Mouse (Mus musculus) CH12.LX (cell line): ENCODE results near the gene Fam228b. TPM values are rescaled to one million over a fixed set of nuclear protein-coding genes. Genes with fewer than 3 reads are reported as not detected.

Experiments
- DNase-seq: peaks from one replicate; pipeline ENCODE4 v3.0.0-alpha.2; 2013; ENCODE audit errors: extremely low read depth
- H3K27ac ChIP-seq: 2 replicates; pipeline ENCODE4 v1.5.1; 2012; ENCODE audit warnings: low read depth, mild to moderate bottlenecking, control low read depth, moderate library complexity; ENCODE audit not compliant: insufficient read depth
- H3K27me3 ChIP-seq: replicated peaks from 2 replicates; pipeline ENCODE3; 2012; ENCODE audit warnings: inconsistent platforms
- H3K36me3 ChIP-seq, 2 experiments: replicated peaks in 1 of 2; 2 replicates each; pipeline versions ENCODE3 to v1.6.1; 2012; ENCODE audit warnings: inconsistent platforms in 1 of 2, low read length in 1 of 2, mild to moderate bottlenecking in 1 of 2, mixed read lengths in 1 of 2, moderate library complexity in 1 of 2; ENCODE audit not compliant: control insufficient read depth in 1 of 2, insufficient read depth in 1 of 2
- H3K4me1 ChIP-seq, 2 experiments: 2 replicates each; pipeline ENCODE4 v1.6.1; 2012; ENCODE audit warnings: inconsistent platforms in 1 of 2, moderate library complexity in 1 of 2; ENCODE audit not compliant: insufficient read depth in 2 of 2, control insufficient read depth in 1 of 2
- H3K4me2 ChIP-seq: 2 replicates; pipeline ENCODE4 v1.6.1; 2012; ENCODE audit warnings: low read depth, mild to moderate bottlenecking, control low read depth; ENCODE audit not compliant: poor library complexity, insufficient read depth, severe bottlenecking
- H3K4me3 ChIP-seq, 3 experiments: fragments of 150-350 bp in 1 of 3; sonication (generic) in 1 of 3; replicated peaks in 1 of 3; 2 replicates each; pipeline versions ENCODE3 to v1.5.1; 2011 to 2012; ENCODE audit warnings: low read depth in 2 of 3, low read length in 2 of 3, mild to moderate bottlenecking in 2 of 3, moderate library complexity in 2 of 3, control low read depth in 1 of 3, improper control_type of control experiment in 1 of 3, inconsistent platforms in 1 of 3, mixed read lengths in 1 of 3; ENCODE audit not compliant: poor library complexity in 1 of 3
- H3K79me2 ChIP-seq: replicated peaks from 2 replicates; pipeline ENCODE4 v1.6.1; 2012; ENCODE audit warnings: mild to moderate bottlenecking, moderate library complexity; ENCODE audit not compliant: control insufficient read depth, poor library complexity, insufficient read depth, severe bottlenecking; ENCODE audit errors: extremely low read depth
- H3K9ac ChIP-seq: 2 replicates; pipeline ENCODE4 v1.6.1; 2012; ENCODE audit warnings: low read depth, mild to moderate bottlenecking, control low read depth, moderate library complexity; ENCODE audit not compliant: insufficient read depth
- H3K9me3 ChIP-seq: replicated peaks from 2 replicates; pipeline ENCODE3; 2012; ENCODE audit warnings: low read length, inconsistent platforms, mixed read lengths
- CHD1 ChIP-seq: IDR thresholded peaks from 2 replicates; pipeline ENCODE4 v1.6.1; 2012; ENCODE audit warnings: low read depth, low read length, improper control_type of control experiment, inconsistent platforms
- CHD2 ChIP-seq: IDR thresholded peaks from 2 replicates; pipeline ENCODE4 v1.6.1; 2011; ENCODE audit warnings: low read length, improper control_type of control experiment
- CTCF ChIP-seq, 2 experiments: IDR thresholded peaks in 1 of 2; conservative IDR thresholded peaks in 1 of 2; 2 replicates each; pipeline ENCODE4 v1.5.1; 2011 to 2012; ENCODE audit warnings: low read depth in 2 of 2, low read length in 2 of 2, improper control_type of control experiment in 1 of 2, inconsistent platforms in 1 of 2, mild to moderate bottlenecking in 1 of 2, moderate library complexity in 1 of 2
- E2F4 ChIP-seq: IDR thresholded peaks from 2 replicates; pipeline ENCODE4 v1.6.1; 2011; ENCODE audit warnings: low read depth, low read length, improper control_type of control experiment; ENCODE audit not compliant: insufficient replicate concordance
- ELF1 ChIP-seq: IDR thresholded peaks from 2 replicates; pipeline ENCODE4 v1.6.1; 2014; ENCODE audit warnings: low read depth, mild to moderate bottlenecking, inconsistent platforms, low read length, improper control_type of control experiment
- EP300 ChIP-seq: IDR thresholded peaks from 2 replicates; pipeline ENCODE4 v1.6.1; 2011; ENCODE audit warnings: low read length, improper control_type of control experiment
- ETS1 ChIP-seq: conservative IDR thresholded peaks from 2 replicates; pipeline ENCODE4 v1.6.1; 2012; ENCODE audit warnings: low read depth, mild to moderate bottlenecking, inconsistent platforms, low read length, improper control_type of control experiment, moderate library complexity
- HCFC1 ChIP-seq: IDR thresholded peaks from 2 replicates; pipeline ENCODE4 v1.6.1; 2012; ENCODE audit warnings: low read depth, mild to moderate bottlenecking, inconsistent platforms, low read length, improper control_type of control experiment
- JUN ChIP-seq: IDR thresholded peaks from 2 replicates; pipeline ENCODE4 v1.6.1; 2011; ENCODE audit warnings: low read depth, mild to moderate bottlenecking, low read length, improper control_type of control experiment, moderate library complexity; ENCODE audit not compliant: insufficient read depth
- KAT2A ChIP-seq: IDR thresholded peaks from 2 replicates; pipeline ENCODE4 v1.6.1; 2012; ENCODE audit warnings: low read length, improper control_type of control experiment, inconsistent platforms; ENCODE audit not compliant: insufficient replicate concordance
- MAZ ChIP-seq: IDR thresholded peaks from 2 replicates; pipeline ENCODE4 v1.6.1; 2012; ENCODE audit warnings: low read depth, mild to moderate bottlenecking, inconsistent platforms, low read length, improper control_type of control experiment, moderate library complexity
- MXI1 ChIP-seq: IDR thresholded peaks from 2 replicates; pipeline ENCODE4 v1.6.1; 2011; ENCODE audit warnings: mild to moderate bottlenecking, low read depth, low read length, improper control_type of control experiment
- MYC ChIP-seq: IDR thresholded peaks from 2 replicates; pipeline ENCODE4 v1.6.1; 2011; ENCODE audit warnings: low read depth, mild to moderate bottlenecking, improper control_type of control experiment, low read length
- POLR2A ChIP-seq: IDR thresholded peaks from 2 replicates; pipeline ENCODE4 v1.6.1; 2011; ENCODE audit warnings: low read depth, mild to moderate bottlenecking, improper control_type of control experiment, low read length
- RCOR1 ChIP-seq: conservative IDR thresholded peaks from 2 replicates; pipeline ENCODE4 v1.6.1; 2012; ENCODE audit warnings: low read depth, mild to moderate bottlenecking, inconsistent platforms, low read length, improper control_type of control experiment
- SMC3 ChIP-seq: IDR thresholded peaks from 2 replicates; pipeline ENCODE4 v1.6.1; 2011; ENCODE audit warnings: low read depth, low read length, improper control_type of control experiment
- TCF12 ChIP-seq: IDR thresholded peaks from 2 replicates; pipeline ENCODE4 v1.6.1; 2014; ENCODE audit warnings: low read depth, mild to moderate bottlenecking, inconsistent platforms, low read length, improper control_type of control experiment
- UBTF ChIP-seq: IDR thresholded peaks from 2 replicates; pipeline ENCODE4 v1.6.1; 2012; ENCODE audit warnings: low read depth, mild to moderate bottlenecking, inconsistent platforms, low read length, improper control_type of control experiment, moderate library complexity
- USF1 ChIP-seq: IDR thresholded peaks from 2 replicates; pipeline ENCODE4 v1.6.1; 2014; ENCODE audit warnings: low read depth, mild to moderate bottlenecking, inconsistent platforms, low read length, improper control_type of control experiment
- ZC3H11A ChIP-seq: IDR thresholded peaks from 2 replicates; pipeline ENCODE4 v1.6.1; 2012; ENCODE audit warnings: low read depth, mild to moderate bottlenecking, inconsistent platforms, low read length, improper control_type of control experiment
- ZMIZ1 ChIP-seq: IDR thresholded peaks from 2 replicates; pipeline ENCODE4 v1.6.1; 2012; ENCODE audit warnings: low read depth, mild to moderate bottlenecking, inconsistent platforms, low read length, improper control_type of control experiment
- dilution Hi-C: fragments of 300-500 bp; cut with MboI; formaldehyde crosslinking; loops from 2 replicates; pipeline ENCODE4 v1.14.3; 2020; ENCODE audit warnings: low sequenced_read_pairs; ENCODE audit not compliant: extremely low pct_unique_long_range_greater_than_20kb, extremely low pct_ligation_motif_present
- in situ Hi-C: fragments of 300-500 bp; cut with MboI; formaldehyde crosslinking; loops from 3 replicates; pipeline ENCODE4 v1.14.3; 2019; ENCODE audit warnings: low sequenced_read_pairs, low pct_ligation_motif_present, low pct_unique_long_range_greater_than_20kb, mixed read lengths
- polyA plus RNA-seq: library from polyadenylated mRNA; unstranded; fragments of >175 nt; gene quantifications from 2 replicates; pipeline ENCODE4 v1.2.1, GENCODE M21; 2012; ENCODE audit warnings: low read depth; ENCODE audit not compliant: insufficient read length
- total RNA-seq, 2 experiments: library from RNA; depleted of rRNA; stranded (reverse); fragments of 300-350 nt in 1 of 2; fragments of >200 nt in 1 of 2; gene quantifications; 2 replicates each; pipeline ENCODE4 v1.2.3; 2012 to 2014

Gene Fam228b
- total and polyA plus RNA-seq, 3 experiments = 0.13 TPM; not detected in 2

GRCm38 (mm10) chr12:4717417-4717816 lies 51.6 kb downstream of the Fam228b start:
- in situ Hi-C loops = no loop called here
- Histone ChIP-seq H3K4me2 (no peak overlapping the region), H3K36me3 (peaks cover 7 to 34% of the 10 kb centered on the region in 2 experiments), H3K4me1 (peaks cover 3 to 32% of the 10 kb centered on the region in 2 experiments), H3K27me3 (no peaks in the 10 kb centered on the region), H3K79me2 (no peaks in the 10 kb centered on the region), H3K9me3 (no peaks in the 10 kb centered on the region), H3K27ac (no peak overlapping the region), H3K4me3 (no peak overlapping the region), H3K9ac (no peak overlapping the region)
- dilution Hi-C loops = no loop called here
- TF ChIP-seq ETS1 = no peak
- TF ChIP-seq CHD1 = no peak
- no peak for TF ChIP-seq ZMIZ1
- TF ChIP-seq MAZ = no peak
- TF ChIP-seq JUN = no peak
- no peak for TF ChIP-seq KAT2A
- TF ChIP-seq HCFC1 = no peak
- TF ChIP-seq SMC3 = no peak
- TF ChIP-seq TCF12 = no peak
- DNase-seq = peak; percentile 45

GRCm38 (mm10) chr12:4715606-4716005 lies 53.5 kb downstream of the Fam228b start:
- dilution Hi-C loops = no loop called here
- H3K27me3 ChIP-seq = no peaks in the 10 kb centered on the region
- DNase-seq = no peak
- no peaks in the 10 kb centered on the region for H3K79me2 ChIP-seq
- no peak overlapping the region for H3K4me2 ChIP-seq
- peaks cover 3 to 16% of the 10 kb centered on the region in 2 experiments for H3K4me1 ChIP-seq
- peaks cover 18 to 45% of the 10 kb centered on the region in 2 experiments for H3K36me3 ChIP-seq
- no peak overlapping the region for H3K9ac ChIP-seq
- no peak overlapping the region for H3K4me3 ChIP-seq
- no peaks in the 10 kb centered on the region for H3K9me3 ChIP-seq
- in situ Hi-C loops = no loop called here
- H3K27ac ChIP-seq = no peak overlapping the region
- TF ChIP-seq MYC (no peak), ZC3H11A (no peak), CHD1 (no peak), MXI1 (no peak), USF1 (no peak), KAT2A (no peak), CTCF (conservative IDR thresholded peaks at IDR 0.05 in 1 of 2, IDR thresholded peaks at IDR 0.05 in 1 of 2; ENCODE audit: low read depth in 2 of 2, low read length in 2 of 2) (no peak), POLR2A (no peak), ETS1 (no peak), E2F4 (no peak), UBTF (no peak), HCFC1 (no peak), ELF1 (no peak), EP300 (no peak), CHD2 (no peak), RCOR1 (no peak)
